Mouse (Mus musculus): ENCODE results near the gene Stau1.
A peak's percentile ranks its signal among the peaks of the same experiment; 100 is the strongest.

GRCm38 (mm10) chr2:166945456-166945855 lies 50.6 kb downstream of the Stau1 start:
- TF ChIP-seq RAD21 (IDR thresholded peaks at IDR 0.05; ENCODE audit: low read depth, low read length), result peak; percentile 49
- no peak for TF ChIP-seq ZNF384 (IDR thresholded peaks at IDR 0.05; ENCODE audit: low read depth, low read length)
- no peak for TF ChIP-seq ZMIZ1 (IDR thresholded peaks at IDR 0.05; ENCODE audit: low read depth, low read length)
- peak; percentile 54 to 70 (median 57); a peak in 5 of 6 replicates for TF ChIP-seq CTCF (IDR thresholded peaks at IDR 0.05 in 2 of 3, conservative IDR thresholded peaks at IDR 0.05 in 1 of 3; ENCODE audit: control insufficient read depth in 1 of 3, insufficient read depth in 1 of 3, low read depth in 2 of 3, low read length in 3 of 3, poor library complexity in 1 of 3, severe bottlenecking in 1 of 3)
- peak; percentile 36; the same call in 1 of the 2 replicates for TF ChIP-seq MAX (IDR thresholded peaks at IDR 0.05; ENCODE audit: low read length)
- no peak for TF ChIP-seq GABPA (IDR thresholded peaks at IDR 0.05; ENCODE audit: low read depth, low read length)
- TF ChIP-seq POLR2A (IDR thresholded peaks at IDR 0.05; ENCODE audit: control insufficient read depth in 1 of 2, insufficient read depth in 1 of 2, low read depth in 1 of 2, low read length in 2 of 2, poor library complexity in 1 of 2), result no peak
- no peak for TF ChIP-seq GATA1 (IDR thresholded peaks at IDR 0.05; ENCODE audit: low read depth, low read length)
- TF ChIP-seq MXI1 (IDR thresholded peaks at IDR 0.05; ENCODE audit: low read depth, low read length), result no peak; the same call in 1 of the 2 replicates
- no peak for TF ChIP-seq RCOR1 (IDR thresholded peaks at IDR 0.05; ENCODE audit: low read depth, low read length)
- TF ChIP-seq EP300 (IDR thresholded peaks at IDR 0.05; ENCODE audit: low read depth in 1 of 2, low read length in 2 of 2), result no peak
- TF ChIP-seq NRF1 (IDR thresholded peaks at IDR 0.05; ENCODE audit: insufficient read depth, low read depth, low read length, poor library complexity, severe bottlenecking), result no peak
- TF ChIP-seq HCFC1 (IDR thresholded peaks at IDR 0.05; ENCODE audit: low read depth, low read length), result no peak

Measured in MEL (cell line).